Mouse (Mus musculus) hindbrain, embryonic 10.5 days (tissue): ENCODE data around the gene Tgfbr3. TPM values are rescaled to one million over a fixed set of nuclear protein-coding genes. Genes with fewer than 3 reads are reported as not detected.
"Not testable (repeated sequence)": the region's sequence is repeated elsewhere in the genome, so short reads cannot be mapped to it uniquely, and the experiment has no call there.

Experiments
- DNase-seq: peaks from one replicate; pipeline ENCODE4 v3.0.0-alpha.2; 2017; ENCODE audit warnings: low spot score
- H3K27ac ChIP-seq: fragments of 300-500 bp; sonication (generic); 2 replicates; pipeline ENCODE4 v1.5.1; 2016; ENCODE audit warnings: mild to moderate bottlenecking, moderate library complexity
- H3K27me3 ChIP-seq: fragments of 300-500 bp; sonication (generic); 2 replicates; pipeline ENCODE4 v1.6.1; 2016; ENCODE audit warnings: mild to moderate bottlenecking; ENCODE audit not compliant: poor library complexity, insufficient read depth, severe bottlenecking
- H3K36me3 ChIP-seq: fragments of 300-500 bp; sonication (generic); 2 replicates; pipeline ENCODE4 v1.6.1; 2016; ENCODE audit warnings: mild to moderate bottlenecking, moderate library complexity
- H3K4me1 ChIP-seq: fragments of 300-500 bp; sonication (generic); replicated peaks from 2 replicates; pipeline ENCODE4 v1.6.1; 2016; ENCODE audit warnings: mild to moderate bottlenecking
- H3K4me3 ChIP-seq: fragments of 300-500 bp; sonication (generic); 2 replicates; pipeline ENCODE4 v1.5.1; 2016; ENCODE audit warnings: mild to moderate bottlenecking, moderate library complexity
- H3K9me3 ChIP-seq: fragments of 300-500 bp; sonication (generic); 2 replicates; pipeline ENCODE4 v1.6.1; 2016; ENCODE audit warnings: mild to moderate bottlenecking, moderate library complexity
- WGBS: fragments of 180-500 bp; shearing (Covaris S2); methylation state at CpG from one replicate; pipeline ENCODE4 v1.1.7; 2016; 5-methylcytosine and 5-hydroxymethylcytosine counted together
- polyA plus RNA-seq: library from polyadenylated mRNA; unstranded; fragments of >200 nt; fragmentation: Nextera tagmentation; extraction: Ambion mirVana; gene quantifications from 2 replicates; pipeline ENCODE4 v1.2.1, GENCODE M21; 2016

Tgfbr3 gene
- polyA plus RNA-seq, 1 experiment from 2014 or later, result 8.3 TPM

DNA sequence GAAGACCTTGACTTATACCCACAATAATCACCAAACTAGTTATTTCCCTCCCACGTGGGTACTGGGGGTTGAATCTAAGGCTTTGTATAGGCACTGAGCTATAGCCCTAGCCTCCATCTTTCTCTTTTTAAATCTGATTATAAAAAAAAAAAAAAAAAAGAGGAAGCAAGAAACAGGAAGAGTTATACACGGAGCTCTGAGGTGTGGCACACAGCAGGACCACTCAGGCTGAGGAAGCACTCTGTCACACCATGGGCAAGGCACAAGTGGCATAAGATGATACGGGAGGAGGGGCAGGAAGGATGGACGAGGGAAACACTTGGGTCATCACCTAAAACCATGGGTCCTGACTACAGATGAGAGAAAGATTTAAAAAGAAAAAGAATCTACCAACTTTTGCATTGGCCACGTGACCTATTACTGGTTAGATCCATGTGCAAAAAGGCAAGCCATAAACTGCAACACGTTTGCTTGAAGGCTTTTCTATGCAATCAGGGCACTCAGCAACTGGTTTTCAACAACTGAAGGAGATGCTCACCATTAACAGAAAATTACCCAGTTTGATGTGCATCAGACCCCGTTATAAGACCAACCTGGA is 64.5 kb downstream of the Tgfbr3 start:
- Histone ChIP-seq H3K4me3 (no peak overlapping the region), H3K27me3 (no peaks in the 10 kb centered on the region), H3K4me1 (peaks cover 36% of the 10 kb centered on the region), H3K36me3 (no peaks in the 10 kb centered on the region), H3K9me3 (no peaks in the 10 kb centered on the region), H3K27ac (no peak overlapping the region)
- WGBS, result 80% methylated on average over 7 of the region's 7 CpGs
- no peak for DNase-seq

DNA sequence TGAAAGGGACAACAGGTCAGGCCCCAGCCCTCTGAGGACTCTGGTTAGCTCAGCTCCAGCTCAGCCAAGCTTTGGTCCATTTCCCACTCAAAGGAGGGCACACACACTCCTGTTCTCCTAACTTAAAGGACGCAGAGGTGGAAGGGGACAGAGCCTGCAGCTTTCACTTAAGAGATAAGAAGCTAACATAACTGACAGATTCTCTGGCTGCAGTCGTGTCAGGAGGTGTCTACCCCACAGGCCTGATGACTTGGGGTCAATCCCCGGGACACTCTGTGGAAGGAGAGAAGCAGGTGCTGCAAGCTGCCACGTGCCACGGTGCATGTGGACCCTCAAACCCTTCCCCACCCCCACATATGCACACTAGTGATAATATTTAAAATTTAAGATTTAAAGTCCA is 65.3 kb downstream of the Tgfbr3 start:
- Histone ChIP-seq H3K36me3 (no peaks in the 10 kb centered on the region), H3K27ac (no peak overlapping the region), H3K9me3 (no peaks in the 10 kb centered on the region), H3K27me3 (no peaks in the 10 kb centered on the region), H3K4me3 (no peak overlapping the region), H3K4me1 (peaks cover 42% of the 10 kb centered on the region)
- DNase-seq, result no peak
- WGBS, result 79% methylated on average over 5 of the region's 5 CpGs

DNA sequence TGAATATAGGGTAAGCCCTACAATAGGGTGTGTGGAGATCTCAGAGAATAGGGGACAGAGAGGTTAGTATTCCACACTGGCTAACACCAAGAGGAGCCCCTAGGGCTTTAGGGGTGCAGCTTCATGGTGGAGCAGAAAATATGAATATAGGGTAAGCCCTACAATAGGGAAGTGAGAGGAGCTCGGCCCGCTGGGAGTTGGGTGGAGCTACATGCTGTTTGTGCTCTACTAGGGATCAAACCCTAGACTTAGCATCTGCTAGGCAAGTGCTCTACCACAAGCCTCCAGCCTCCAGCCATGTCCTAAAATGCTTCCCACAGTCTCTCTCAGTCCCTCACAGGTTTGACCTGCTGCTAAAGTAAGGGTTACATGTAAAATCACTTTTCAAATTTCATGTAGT is 65.9 kb downstream of the Tgfbr3 start:
- H3K27me3 ChIP-seq, H3K27ac ChIP-seq, H3K36me3 ChIP-seq, H3K4me3 ChIP-seq, DNase-seq, H3K9me3 ChIP-seq: not testable (repeated sequence)
- peaks cover 41% of the 10 kb centered on the region for H3K4me1 ChIP-seq
- 82% methylated on average over 2 of the region's 2 CpGs for WGBS

DNA sequence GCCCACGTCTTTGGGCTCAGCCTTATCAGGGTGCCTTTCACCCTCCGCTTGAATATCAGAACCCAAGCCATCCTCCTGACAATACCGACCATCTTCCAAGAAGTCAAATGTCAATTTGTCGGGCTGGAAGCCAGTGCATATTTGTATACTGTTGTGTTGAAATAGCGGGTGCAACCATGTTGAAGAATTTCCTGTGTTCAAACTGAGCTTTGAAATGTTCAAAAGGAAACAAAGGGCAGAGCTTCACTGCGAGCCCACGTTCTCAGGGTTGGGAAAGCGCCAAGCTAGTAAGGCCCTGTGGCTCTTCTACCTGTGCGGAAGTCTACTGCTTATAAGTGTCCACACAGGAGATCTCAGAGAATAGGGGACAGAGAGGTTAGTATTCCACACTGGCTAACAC is 66.4 kb downstream of the Tgfbr3 start:
- WGBS, result 89% methylated on average over 9 of the region's 9 CpGs

DNA sequence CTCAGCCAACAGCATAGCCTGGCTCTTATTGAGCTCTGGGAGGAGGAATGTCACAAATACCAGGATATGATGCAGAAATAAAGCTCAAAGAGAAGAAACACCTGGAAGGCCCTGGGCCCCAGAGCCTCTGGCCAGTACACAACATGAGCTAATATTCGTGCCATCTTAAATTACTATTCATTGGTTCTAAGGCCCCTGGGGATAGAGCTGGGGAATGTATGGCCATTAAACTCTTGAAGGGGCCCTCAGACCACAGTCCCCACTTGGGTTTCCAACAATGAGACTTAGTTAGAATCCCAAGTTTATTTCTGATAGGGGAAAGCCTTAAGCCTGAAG is 66.8 kb downstream of the Tgfbr3 start:
- no peak overlapping the region for H3K4me3 ChIP-seq
- H3K27me3 ChIP-seq, result no peaks in the 10 kb centered on the region
- H3K9me3 ChIP-seq, result no peaks in the 10 kb centered on the region
- DNase-seq, result no peak
- no peak overlapping the region for H3K27ac ChIP-seq
- peaks cover 45% of the 10 kb centered on the region for H3K4me1 ChIP-seq
- 71% methylated on average over 1 of the region's 1 CpGs for WGBS
- no peaks in the 10 kb centered on the region for H3K36me3 ChIP-seq

More for the DNA sequence above, 66.4 kb downstream of the Tgfbr3 start:
- no peak overlapping the region for H3K4me3 ChIP-seq
- H3K36me3 ChIP-seq, result no peaks in the 10 kb centered on the region
- H3K27me3 ChIP-seq, result no peaks in the 10 kb centered on the region
- peaks cover 41% of the 10 kb centered on the region for H3K4me1 ChIP-seq
- no peaks in the 10 kb centered on the region for H3K9me3 ChIP-seq
- H3K27ac ChIP-seq, result no peak overlapping the region
- DNase-seq, result no peak

DNA sequence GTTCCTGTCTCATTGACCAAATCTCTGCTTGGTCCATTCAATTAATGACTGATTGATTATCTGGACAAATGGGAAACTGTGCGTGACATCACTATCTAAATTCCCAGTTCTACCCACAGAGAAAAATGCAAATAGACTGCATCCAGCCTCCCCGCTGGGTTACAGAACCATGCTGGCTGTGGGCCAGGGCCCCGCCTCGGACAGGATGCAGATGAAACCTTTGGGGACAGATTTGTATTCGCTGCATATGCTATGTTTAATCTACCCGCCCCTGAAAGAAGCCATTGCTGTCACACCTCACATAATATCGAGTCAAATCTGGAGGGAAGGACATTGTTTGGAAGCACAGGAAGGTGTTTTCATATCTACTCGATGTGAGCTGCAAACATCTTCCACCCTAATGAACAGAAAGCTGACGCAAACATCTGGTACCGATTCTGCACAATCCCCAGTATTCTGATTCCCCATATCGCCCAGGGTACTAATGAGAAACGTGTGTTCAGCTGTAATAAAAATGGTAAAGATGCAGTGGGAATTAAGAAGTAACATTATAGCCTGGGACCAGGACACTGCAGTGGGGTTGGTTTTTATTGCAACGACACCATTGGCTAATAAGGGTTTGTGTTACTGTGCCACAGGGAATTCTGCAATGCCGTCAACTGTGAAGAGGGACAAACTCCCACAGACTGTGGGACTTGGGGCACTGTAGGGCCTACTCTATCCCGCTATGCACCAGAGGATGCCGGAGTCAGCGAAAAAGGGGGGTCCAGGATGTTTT is 67.3 kb downstream of the Tgfbr3 start:
- no peaks in the 10 kb centered on the region for H3K9me3 ChIP-seq
- peaks cover 45% of the 10 kb centered on the region for H3K4me1 ChIP-seq
- WGBS, result 73% methylated on average over 17 of the region's 17 CpGs
- no peak overlapping the region for H3K27ac ChIP-seq
- no peaks in the 10 kb centered on the region for H3K36me3 ChIP-seq
- no peak overlapping the region for H3K4me3 ChIP-seq
- H3K27me3 ChIP-seq, result no peaks in the 10 kb centered on the region
- no peak for DNase-seq

DNA sequence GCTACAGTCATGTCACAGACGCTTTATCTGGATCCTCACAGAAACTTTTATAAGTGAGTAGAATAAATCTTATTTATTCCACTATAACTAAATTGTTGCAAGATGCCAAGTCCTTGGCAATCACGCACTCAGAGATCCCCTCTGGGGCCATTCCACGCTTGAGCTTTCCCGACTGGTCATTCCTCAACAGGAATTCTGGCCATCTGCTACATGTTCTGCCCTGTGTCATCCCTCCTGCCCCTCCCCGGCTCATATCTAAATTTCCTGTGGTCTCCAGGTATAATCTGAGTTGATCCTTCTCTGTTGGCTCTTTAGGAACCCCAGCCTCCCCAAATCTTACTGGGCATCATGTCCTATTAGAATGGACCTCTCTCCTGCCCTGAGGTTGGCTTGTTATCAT is 68.5 kb downstream of the Tgfbr3 start:
- no peaks in the 10 kb centered on the region for H3K27me3 ChIP-seq

DNA sequence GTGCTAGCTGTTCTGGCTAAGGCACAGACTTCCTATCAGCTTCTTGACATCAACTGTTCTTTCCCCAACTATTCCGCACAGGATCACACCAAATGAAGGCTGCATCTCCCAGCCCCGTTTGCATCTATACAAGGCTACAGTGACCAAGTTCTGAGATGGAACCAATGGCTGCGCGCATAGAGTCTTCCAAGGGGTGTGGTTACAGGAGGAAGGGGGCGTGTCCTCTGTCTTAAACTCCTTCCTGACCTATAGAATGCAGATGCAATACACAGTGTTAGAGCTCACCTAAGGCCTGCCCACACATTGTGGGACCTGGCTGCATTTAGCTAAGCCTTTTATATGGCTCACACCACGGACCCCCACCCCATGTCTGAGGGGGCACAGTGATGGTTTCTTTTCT is 69.5 kb downstream of the Tgfbr3 start:
- Histone ChIP-seq H3K4me1 (peaks cover 45% of the 10 kb centered on the region), H3K27ac (no peak overlapping the region), H3K27me3 (no peaks in the 10 kb centered on the region), H3K9me3 (no peaks in the 10 kb centered on the region), H3K36me3 (no peaks in the 10 kb centered on the region), H3K4me3 (no peak overlapping the region)
- DNase-seq, result no peak
- 76% methylated on average over 6 of the region's 6 CpGs for WGBS

More for the DNA sequence above, 68.5 kb downstream of the Tgfbr3 start:
- no peak for DNase-seq
- no peaks in the 10 kb centered on the region for H3K36me3 ChIP-seq
- no peaks in the 10 kb centered on the region for H3K9me3 ChIP-seq
- 86% methylated on average over 5 of the region's 5 CpGs for WGBS
- peaks cover 45% of the 10 kb centered on the region for H3K4me1 ChIP-seq
- no peak overlapping the region for H3K4me3 ChIP-seq
- H3K27ac ChIP-seq, result no peak overlapping the region

DNA sequence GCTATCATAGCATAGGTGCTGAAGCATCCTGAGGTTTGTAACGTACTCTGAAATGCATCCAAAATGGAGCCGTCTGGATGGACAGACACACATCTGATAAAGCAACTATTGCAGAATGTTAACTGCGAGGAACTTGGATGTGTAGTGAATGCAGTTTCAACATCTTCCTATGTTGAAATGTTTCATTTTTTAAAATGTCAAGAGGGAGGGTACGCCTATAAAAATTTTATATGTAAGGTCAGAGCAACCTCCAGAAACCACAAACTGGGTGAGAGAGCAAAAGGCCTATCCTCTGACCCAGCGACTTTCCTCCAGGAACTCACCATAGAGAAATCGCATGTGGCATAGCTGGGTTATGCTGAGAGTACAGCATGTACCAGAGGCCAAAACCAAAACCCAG is 70.1 kb downstream of the Tgfbr3 start:
- no peak for DNase-seq
- Histone ChIP-seq H3K9me3 (no peaks in the 10 kb centered on the region), H3K27me3 (no peaks in the 10 kb centered on the region), H3K4me1 (peaks cover 45% of the 10 kb centered on the region), H3K4me3 (no peak overlapping the region), H3K27ac (no peak overlapping the region), H3K36me3 (no peaks in the 10 kb centered on the region)
- WGBS, result 88% methylated on average over 6 of the region's 6 CpGs

DNA sequence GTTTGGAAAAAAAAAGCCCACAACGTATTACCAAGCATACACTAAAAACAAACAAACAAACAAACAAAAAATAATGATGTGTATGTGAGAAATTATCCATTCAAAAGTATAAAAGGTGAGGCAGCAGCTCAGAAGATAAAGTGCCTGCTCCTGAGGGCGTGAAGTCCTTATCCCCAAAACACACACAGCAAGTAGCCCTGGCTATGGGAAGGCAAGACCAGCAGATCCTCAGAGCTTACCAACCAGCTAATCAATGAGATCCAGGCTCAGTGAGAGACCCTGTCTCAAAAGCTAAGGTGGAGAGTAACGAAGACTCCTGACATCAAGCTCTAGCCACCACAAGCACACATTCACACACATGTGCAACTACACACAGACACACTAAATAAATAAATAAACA is 70.8 kb downstream of the Tgfbr3 start:
- H3K27me3 ChIP-seq, result no peaks in the 10 kb centered on the region
- H3K4me1 ChIP-seq, result peaks cover 41% of the 10 kb centered on the region

DNA sequence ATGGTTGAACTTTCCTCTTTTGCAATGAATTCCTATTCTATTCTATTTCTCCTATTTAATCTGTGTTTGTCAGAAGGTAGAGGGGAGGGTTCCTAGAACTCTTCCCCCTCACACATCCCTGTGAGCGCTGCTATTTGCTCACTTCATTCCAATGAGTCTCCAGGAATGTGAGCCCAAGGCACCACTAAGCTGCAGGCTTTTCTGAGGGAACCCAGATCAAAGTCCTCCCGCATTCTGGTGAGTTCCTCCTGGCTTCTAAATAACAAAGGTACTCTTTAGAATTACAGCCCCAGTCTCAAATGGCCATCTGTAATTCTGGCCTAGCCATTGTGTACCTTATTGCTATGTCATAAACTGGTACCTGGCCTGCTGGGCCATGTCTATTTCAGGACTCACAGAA is 72.3 kb downstream of the Tgfbr3 start:
- DNase-seq, result no peak
- H3K4me3 ChIP-seq, result no peak overlapping the region
- WGBS, result 55% methylated on average over 2 of the region's 2 CpGs
- H3K36me3 ChIP-seq, result no peaks in the 10 kb centered on the region
- no peaks in the 10 kb centered on the region for H3K27me3 ChIP-seq
- H3K9me3 ChIP-seq, result no peaks in the 10 kb centered on the region
- peaks cover 35% of the 10 kb centered on the region for H3K4me1 ChIP-seq
- H3K27ac ChIP-seq, result no peak overlapping the region

More for the DNA sequence above, 70.8 kb downstream of the Tgfbr3 start:
- Histone ChIP-seq H3K27ac (no peak overlapping the region), H3K4me3 (no peak overlapping the region), H3K9me3 (no peaks in the 10 kb centered on the region), H3K36me3 (no peaks in the 10 kb centered on the region)
- 79% methylated on average over 3 of the region's 3 CpGs for WGBS
- DNase-seq, result no peak

DNA sequence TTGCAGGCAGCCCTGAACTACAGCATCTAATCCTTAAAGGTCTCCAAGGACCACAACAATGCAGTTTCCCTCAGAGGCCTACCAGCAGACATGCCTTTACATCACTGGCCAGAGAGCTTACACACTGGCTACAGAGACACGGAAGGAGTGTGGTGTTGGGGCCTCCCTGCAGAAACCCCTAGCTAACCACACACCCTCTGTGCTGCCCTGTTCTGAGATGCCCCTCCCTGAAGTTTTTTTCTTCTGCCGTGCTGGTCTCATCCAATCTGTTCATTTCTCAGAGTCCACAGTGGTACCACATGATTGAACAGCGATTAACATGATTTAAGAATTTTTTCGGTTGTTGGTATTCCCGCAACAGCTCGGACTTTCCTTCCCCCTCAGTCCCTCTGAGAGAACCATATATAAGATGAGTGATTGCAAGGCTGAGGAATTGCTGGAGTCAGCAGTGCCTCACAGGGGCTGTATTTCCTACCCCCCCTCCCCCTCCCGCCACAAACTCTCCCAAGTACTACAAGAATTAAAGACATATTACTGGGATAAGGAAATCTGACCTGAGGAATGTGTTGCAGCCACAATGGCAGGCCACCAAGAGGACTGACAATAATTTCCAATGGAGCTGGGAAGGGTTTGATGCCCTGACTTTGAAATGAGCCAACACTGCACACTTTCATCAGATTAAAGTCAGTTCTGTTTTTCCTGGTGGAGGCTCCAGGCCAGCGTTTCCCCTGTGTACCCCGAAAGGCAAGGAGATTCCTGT is 75.9 kb downstream of the Tgfbr3 start:
- no peaks in the 10 kb centered on the region for H3K9me3 ChIP-seq
- H3K36me3 ChIP-seq, result no peaks in the 10 kb centered on the region
- WGBS, result 83% methylated on average over 9 of the region's 9 CpGs
- no peak overlapping the region for H3K4me3 ChIP-seq
- no peak for DNase-seq
- peaks cover 10% of the 10 kb centered on the region for H3K4me1 ChIP-seq
- H3K27ac ChIP-seq, result 0 out of 2 replicates have a peak overlapping the region, but pooled peaks have one; percentile 12
- H3K27me3 ChIP-seq, result no peaks in the 10 kb centered on the region

DNA sequence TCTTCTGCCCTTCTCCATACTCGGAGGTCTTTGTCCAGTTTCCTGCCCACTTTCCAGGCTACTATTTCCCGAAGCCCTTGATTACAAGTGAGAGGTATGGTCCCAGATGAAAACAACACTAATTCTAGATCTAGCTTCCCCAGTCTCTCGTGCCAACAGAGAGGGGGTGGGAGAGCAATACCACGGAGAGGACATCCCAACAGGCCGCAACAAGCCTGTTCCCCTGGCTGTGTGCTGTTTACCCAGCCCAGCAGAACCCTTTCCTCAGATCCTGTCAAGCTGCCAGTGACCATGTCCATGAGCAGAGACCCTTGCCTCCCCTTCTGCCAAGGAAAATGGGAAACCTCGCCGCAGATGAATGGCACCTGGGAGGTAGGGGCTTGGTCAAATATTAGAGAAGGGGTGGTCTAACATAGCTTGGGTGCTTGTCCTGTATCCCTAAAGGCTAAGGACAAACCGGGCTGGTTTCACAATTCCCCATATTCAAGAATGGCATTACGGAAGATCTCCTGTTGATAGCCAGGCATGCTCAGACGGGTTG is 77.5 kb downstream of the Tgfbr3 start:
- H3K4me3 ChIP-seq, result no peak overlapping the region
- H3K27ac ChIP-seq, result no peak overlapping the region
- no peaks in the 10 kb centered on the region for H3K36me3 ChIP-seq
- H3K4me1 ChIP-seq, result peaks cover 5% of the 10 kb centered on the region; the same call in 1 of the 2 replicates
- H3K9me3 ChIP-seq, result no peaks in the 10 kb centered on the region
- no peaks in the 10 kb centered on the region for H3K27me3 ChIP-seq
- WGBS, result 86% methylated on average over 10 of the region's 10 CpGs
- DNase-seq, result no peak
